Mouse (Mus musculus): Measurements from ENCODE around the gene Gm5615.

DNA sequence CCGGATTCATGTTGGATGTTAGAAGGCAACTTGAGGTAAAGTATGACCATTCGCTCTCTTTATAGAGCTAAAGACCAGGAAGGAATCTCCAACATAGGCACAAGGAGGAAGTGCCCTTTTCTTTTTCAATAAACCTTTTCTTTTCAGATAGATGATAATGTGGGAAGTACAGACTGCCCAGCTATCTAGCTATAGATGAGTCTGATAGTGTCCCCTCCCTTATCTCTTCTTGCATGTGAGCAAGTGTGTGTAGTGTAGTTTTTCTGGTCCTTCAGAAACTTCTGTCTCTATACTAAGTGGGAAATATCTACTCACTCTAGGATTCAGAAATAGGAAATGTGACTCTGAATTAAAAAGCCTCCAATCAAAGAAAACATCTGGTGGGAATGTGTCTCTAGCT is at the start of gene Gm5615:
- TF ChIP-seq POLR2A (IDR thresholded peaks at IDR 0.05; ENCODE audit: low read depth, low read length) = no peak
- TF ChIP-seq CTCF (conservative IDR thresholded peaks at IDR 0.05; ENCODE audit: insufficient read depth, insufficient read length, low read depth, low read length) = no peak

Measured in kidney, adult 2 months (tissue).